Mouse (Mus musculus) MEL (cell line): ENCODE data around the gene Mum1. TPM values are rescaled to one million over a fixed set of nuclear protein-coding genes. Genes with fewer than 3 reads are reported as not detected.

Experiments used
- DNase-seq: peaks from one replicate; pipeline ENCODE4 v3.0.0; 2011; ENCODE audit warnings: low read depth, low spot score
- H3K27ac ChIP-seq: 2 replicates; pipeline ENCODE4 v1.5.1; 2012; ENCODE audit warnings: low read depth, mild to moderate bottlenecking, control low read depth, low read length, moderate library complexity; ENCODE audit not compliant: control insufficient read depth
- H3K27me3 ChIP-seq, 2 experiments: fragments of 150-350 bp in 1 of 2; sonication (generic) in 1 of 2; 2 replicates each; pipeline ENCODE4 v1.6.1; 2012; ENCODE audit warnings: low read length in 2 of 2, mild to moderate bottlenecking in 2 of 2, improper control_type of control experiment in 1 of 2, moderate library complexity in 1 of 2; ENCODE audit not compliant: insufficient read depth in 2 of 2, control insufficient read depth in 1 of 2
- H3K36me3 ChIP-seq, 2 experiments: 2 replicates each; pipeline ENCODE4 v1.6.1; 2012 to 2014; ENCODE audit warnings: low read length in 2 of 2, improper control_type of control experiment in 1 of 2, inconsistent platforms in 1 of 2, mild to moderate bottlenecking in 1 of 2; ENCODE audit not compliant: insufficient read depth in 2 of 2, control insufficient read depth in 1 of 2
- H3K4me1 ChIP-seq, 2 experiments: fragments of 150-350 bp in 1 of 2; sonication (generic) in 1 of 2; 2 replicates each; pipeline ENCODE4 v1.6.1; 2012; ENCODE audit warnings: low read length in 2 of 2, improper control_type of control experiment in 1 of 2, mild to moderate bottlenecking in 1 of 2; ENCODE audit not compliant: insufficient read depth in 2 of 2, control insufficient read depth in 1 of 2
- H3K4me3 ChIP-seq, 2 experiments: fragments of 150-350 bp in 1 of 2; sonication (generic) in 1 of 2; 2 replicates each; pipeline ENCODE4 v1.5.1; 2012; ENCODE audit warnings: low read depth in 2 of 2, low read length in 2 of 2, mild to moderate bottlenecking in 2 of 2, moderate library complexity in 2 of 2, control low read depth in 1 of 2, improper control_type of control experiment in 1 of 2; ENCODE audit not compliant: control insufficient read depth in 1 of 2, insufficient read depth in 1 of 2
- H3K79me2 ChIP-seq: 2 replicates; pipeline ENCODE4 v1.6.1; 2012; ENCODE audit warnings: mild to moderate bottlenecking, low read length, moderate library complexity; ENCODE audit not compliant: control insufficient read depth, poor library complexity, insufficient read depth
- H3K9ac ChIP-seq: 2 replicates; pipeline ENCODE4 v1.6.1; 2012; ENCODE audit warnings: low read depth, mild to moderate bottlenecking, control low read depth, low read length, moderate library complexity; ENCODE audit not compliant: control insufficient read depth, poor library complexity, severe bottlenecking
- H3K9me3 ChIP-seq: fragments of 150-350 bp; sonication (generic); replicated peaks from 2 replicates; pipeline ENCODE4 v1.6.1; 2012; ENCODE audit warnings: mild to moderate bottlenecking, low read length, improper control_type of control experiment, moderate library complexity; ENCODE audit not compliant: insufficient read depth
- BHLHE40 ChIP-seq: IDR thresholded peaks from 2 replicates; pipeline ENCODE4 v1.6.1; 2012; ENCODE audit warnings: low read depth, mild to moderate bottlenecking, inconsistent platforms, low read length, improper control_type of control experiment, borderline replicate concordance
- CHD1 ChIP-seq: IDR thresholded peaks from 2 replicates; pipeline ENCODE4 v1.6.1; 2012; ENCODE audit warnings: low read depth, mild to moderate bottlenecking, inconsistent platforms, low read length, improper control_type of control experiment
- CHD2 ChIP-seq: IDR thresholded peaks from 2 replicates; pipeline ENCODE4 v1.6.1; 2011; ENCODE audit warnings: low read length, improper control_type of control experiment
- CTCF ChIP-seq, 3 experiments: IDR thresholded peaks in 2 of 3; conservative IDR thresholded peaks in 1 of 3; 2 replicates each; pipeline ENCODE4 v1.5.1; 2011 to 2012; ENCODE audit warnings: low read length in 3 of 3, low read depth in 2 of 3, mild to moderate bottlenecking in 2 of 3, improper control_type of control experiment in 1 of 3, inconsistent platforms in 1 of 3, mixed read lengths in 1 of 3, moderate library complexity in 1 of 3; ENCODE audit not compliant: control insufficient read depth in 1 of 3, insufficient read depth in 1 of 3, poor library complexity in 1 of 3, severe bottlenecking in 1 of 3
- E2F4 ChIP-seq: IDR thresholded peaks from 2 replicates; pipeline ENCODE4 v1.6.1; 2011; ENCODE audit warnings: low read depth, low read length, improper control_type of control experiment, borderline replicate concordance
- EP300 ChIP-seq, 2 experiments: IDR thresholded peaks; 2 replicates each; pipeline ENCODE4 v1.6.1; 2011; ENCODE audit warnings: improper control_type of control experiment in 2 of 2, low read length in 2 of 2, low read depth in 1 of 2, mild to moderate bottlenecking in 1 of 2
- ETS1 ChIP-seq: IDR thresholded peaks from 2 replicates; pipeline ENCODE4 v1.6.1; 2012; ENCODE audit warnings: low read depth, mild to moderate bottlenecking, inconsistent platforms, low read length, improper control_type of control experiment, moderate library complexity
- GABPA ChIP-seq: IDR thresholded peaks from 2 replicates; pipeline ENCODE4 v1.6.1; 2012; ENCODE audit warnings: low read depth, mild to moderate bottlenecking, inconsistent platforms, low read length, improper control_type of control experiment, moderate library complexity
- GATA1 ChIP-seq: IDR thresholded peaks from 2 replicates; pipeline ENCODE4 v1.6.1; 2011; ENCODE audit warnings: low read depth, low read length, improper control_type of control experiment
- JUND ChIP-seq: IDR thresholded peaks from 2 replicates; pipeline ENCODE4 v1.6.1; 2011; ENCODE audit warnings: low read depth, mild to moderate bottlenecking, improper control_type of control experiment, low read length
- KAT2A ChIP-seq: conservative IDR thresholded peaks from 2 replicates; pipeline ENCODE4 v1.6.1; 2012; ENCODE audit warnings: low read depth, low read length, improper control_type of control experiment, inconsistent platforms
- MAFK ChIP-seq: IDR thresholded peaks from 2 replicates; pipeline ENCODE4 v1.6.1; 2011; ENCODE audit warnings: low read depth, mild to moderate bottlenecking, low read length, improper control_type of control experiment, borderline replicate concordance
- MAX ChIP-seq: IDR thresholded peaks from 2 replicates; pipeline ENCODE4 v1.6.1; 2011; ENCODE audit warnings: low read length, improper control_type of control experiment
- MAZ ChIP-seq: IDR thresholded peaks from 2 replicates; pipeline ENCODE4 v1.6.1; 2012; ENCODE audit warnings: low read depth, mild to moderate bottlenecking, inconsistent platforms, low read length, improper control_type of control experiment
- MEF2A ChIP-seq: IDR thresholded peaks from 2 replicates; pipeline ENCODE4 v1.6.1; 2014; ENCODE audit warnings: low read depth, mild to moderate bottlenecking, inconsistent platforms, low read length, improper control_type of control experiment; ENCODE audit not compliant: poor library complexity, insufficient replicate concordance, severe bottlenecking; ENCODE audit errors: extremely low read depth
- MXI1 ChIP-seq: IDR thresholded peaks from 2 replicates; pipeline ENCODE4 v1.6.1; 2011; ENCODE audit warnings: mild to moderate bottlenecking, low read depth, low read length, improper control_type of control experiment
- MYB ChIP-seq: IDR thresholded peaks from 2 replicates; pipeline ENCODE4 v1.6.1; 2011; ENCODE audit warnings: mild to moderate bottlenecking, low read depth, low read length, improper control_type of control experiment
- MYC ChIP-seq: IDR thresholded peaks from 2 replicates; pipeline ENCODE4 v1.6.1; 2011; ENCODE audit warnings: low read depth, mild to moderate bottlenecking, low read length, improper control_type of control experiment, moderate library complexity
- NELFE ChIP-seq: IDR thresholded peaks from 2 replicates; pipeline ENCODE4 v1.6.1; 2011; ENCODE audit warnings: low read depth, low read length, improper control_type of control experiment
- NRF1 ChIP-seq: IDR thresholded peaks from 2 replicates; pipeline ENCODE4 v1.6.1; 2014; ENCODE audit warnings: low read depth, mild to moderate bottlenecking, inconsistent platforms, low read length, improper control_type of control experiment, moderate library complexity; ENCODE audit not compliant: poor library complexity, insufficient read depth, severe bottlenecking
- POLR2A ChIP-seq, 2 experiments: IDR thresholded peaks; 2 replicates each; pipeline ENCODE4 v1.6.1; 2011 to 2012; ENCODE audit warnings: low read length in 2 of 2, mild to moderate bottlenecking in 2 of 2, control low read depth in 1 of 2, improper control_type of control experiment in 1 of 2, low read depth in 1 of 2, moderate library complexity in 1 of 2; ENCODE audit not compliant: control insufficient read depth in 1 of 2, insufficient read depth in 1 of 2, poor library complexity in 1 of 2
- POLR2AphosphoS2 ChIP-seq: IDR thresholded peaks from 2 replicates; pipeline ENCODE4 v1.6.1; 2011; ENCODE audit warnings: low read length, improper control_type of control experiment
- RAD21 ChIP-seq: IDR thresholded peaks from 2 replicates; pipeline ENCODE4 v1.6.1; 2011; ENCODE audit warnings: mild to moderate bottlenecking, low read depth, low read length, improper control_type of control experiment
- RCOR1 ChIP-seq: IDR thresholded peaks from 2 replicates; pipeline ENCODE4 v1.6.1; 2012; ENCODE audit warnings: low read depth, mild to moderate bottlenecking, inconsistent platforms, low read length, improper control_type of control experiment
- SIN3A ChIP-seq: IDR thresholded peaks from 2 replicates; pipeline ENCODE4 v1.6.1; 2012; ENCODE audit warnings: low read length, improper control_type of control experiment, inconsistent platforms
- SMC3 ChIP-seq: IDR thresholded peaks from 2 replicates; pipeline ENCODE4 v1.6.1; 2011; ENCODE audit warnings: low read depth, low read length, improper control_type of control experiment
- TAL1 ChIP-seq: IDR thresholded peaks from 2 replicates; pipeline ENCODE4 v1.6.1; 2012; ENCODE audit warnings: mild to moderate bottlenecking, inconsistent platforms, low read length, moderate library complexity, mixed read lengths
- TBP ChIP-seq: IDR thresholded peaks from 2 replicates; pipeline ENCODE4 v1.8.0; 2011; ENCODE audit warnings: low read depth, low read length, improper control_type of control experiment
- TCF12 ChIP-seq: IDR thresholded peaks from 2 replicates; pipeline ENCODE4 v1.6.1; 2014; ENCODE audit warnings: low read depth, mild to moderate bottlenecking, inconsistent platforms, low read length, improper control_type of control experiment, moderate library complexity
- UBTF ChIP-seq: IDR thresholded peaks from 2 replicates; pipeline ENCODE4 v1.6.1; 2012; ENCODE audit warnings: low read depth, mild to moderate bottlenecking, inconsistent platforms, low read length, improper control_type of control experiment, moderate library complexity, borderline replicate concordance; ENCODE audit not compliant: insufficient read depth
- USF1 ChIP-seq: IDR thresholded peaks from 2 replicates; pipeline ENCODE4 v1.6.1; 2014; ENCODE audit warnings: low read depth, mild to moderate bottlenecking, inconsistent platforms, low read length, improper control_type of control experiment, moderate library complexity
- USF2 ChIP-seq, 2 experiments: IDR thresholded peaks; 2 replicates each; pipeline ENCODE4 v1.6.1; 2011 to 2012; ENCODE audit warnings: improper control_type of control experiment in 2 of 2, low read length in 2 of 2, borderline replicate concordance in 1 of 2, inconsistent platforms in 1 of 2, low read depth in 1 of 2, mild to moderate bottlenecking in 1 of 2; ENCODE audit not compliant: insufficient read depth in 1 of 2
- ZC3H11A ChIP-seq: IDR thresholded peaks from 2 replicates; pipeline ENCODE4 v1.6.1; 2012; ENCODE audit warnings: low read depth, mild to moderate bottlenecking, inconsistent platforms, low read length, improper control_type of control experiment
- ZMIZ1 ChIP-seq: IDR thresholded peaks from 2 replicates; pipeline ENCODE4 v1.6.1; 2012; ENCODE audit warnings: low read depth, mild to moderate bottlenecking, inconsistent platforms, low read length, improper control_type of control experiment, moderate library complexity
- ZNF384 ChIP-seq: IDR thresholded peaks from 2 replicates; pipeline ENCODE4 v1.6.1; 2012; ENCODE audit warnings: low read depth, mild to moderate bottlenecking, inconsistent platforms, low read length, improper control_type of control experiment
- polyA plus RNA-seq, 2 experiments: library from polyadenylated mRNA; stranded (reverse) in 1 of 2; unstranded in 1 of 2; fragments of >175 nt in 1 of 2; fragments of >200 nt in 1 of 2; gene quantifications; 2 replicates each; pipeline versions ENCODE4 v1.2.1 to v1.2.4; 2012; ENCODE audit warnings: low replicate concordance in 2 of 2, low read depth in 1 of 2; ENCODE audit not compliant: insufficient read length in 2 of 2, insufficient read depth in 1 of 2, missing spikeins in 1 of 2
- total RNA-seq: library from RNA; depleted of rRNA; stranded (reverse); fragments of 300-350 nt; gene quantifications from 2 replicates; pipeline ENCODE4 v1.2.3, GENCODE M21; 2012

Mum1 gene
- total and polyA plus RNA-seq, 3 experiments: 34.0 to 55.2 (median 35.3) TPM

- peaks cover 8 to 9% of the 10 kb centered on the region in 2 experiments; a peak in 3 of 4 replicates for H3K36me3 ChIP-seq
- H3K79me2 ChIP-seq: peaks cover 19% of the 10 kb centered on the region
- peak; percentile 97 for DNase-seq
- H3K4me3 ChIP-seq: peak within 1 kb of the TSS; percentile 75 to 95
- no peaks in the 10 kb centered on the region for H3K27me3 ChIP-seq
- peak within 1 kb of the TSS; percentile 98 for H3K9ac ChIP-seq
- H3K9me3 ChIP-seq: no peaks in the 10 kb centered on the region
- H3K27ac ChIP-seq: peak within 1 kb of the TSS; percentile 88
- H3K4me1 ChIP-seq: peaks cover 0 to 22% of the 10 kb centered on the region in 2 experiments; a peak in 2 of 4 replicates
- no peak for TF ChIP-seq ZC3H11A
- TF ChIP-seq USF2 (IDR thresholded peaks at IDR 0.05; ENCODE audit: borderline replicate concordance in 1 of 2, insufficient read depth in 1 of 2, low read depth in 1 of 2, low read length in 2 of 2): no peak; a peak in 1 of 4 replicates
- TF ChIP-seq POLR2AphosphoS2: peak; percentile 98
- TF ChIP-seq POLR2A (IDR thresholded peaks at IDR 0.05; ENCODE audit: control insufficient read depth in 1 of 2, insufficient read depth in 1 of 2, low read depth in 1 of 2, low read length in 2 of 2, poor library complexity in 1 of 2): peak; percentile 94 to 98
- peak; percentile 97 for TF ChIP-seq TBP
- peak; percentile 86 for TF ChIP-seq KAT2A
- TF ChIP-seq TAL1: no peak
- TF ChIP-seq MEF2A: no peak
- no peak for TF ChIP-seq ETS1
- TF ChIP-seq SMC3: peak; percentile 27; the same call in 1 of the 2 replicates
- TF ChIP-seq NELFE: peak; percentile 99
- peak; percentile 81 for TF ChIP-seq NRF1
- no peak for TF ChIP-seq BHLHE40
- TF ChIP-seq RCOR1: no peak
- no peak for TF ChIP-seq JUND
- TF ChIP-seq ZMIZ1: peak; percentile 93
- TF ChIP-seq EP300 (IDR thresholded peaks at IDR 0.05; ENCODE audit: low read depth in 1 of 2, low read length in 2 of 2): no peak; a peak in 1 of 4 replicates
- TF ChIP-seq MYC: peak; percentile 85
- TF ChIP-seq MYB: peak; percentile 86
- TF ChIP-seq MAX: peak; percentile 84
- peak; percentile 44 for TF ChIP-seq GATA1
- TF ChIP-seq MAFK: no peak
- TF ChIP-seq MAZ: 0 out of 2 replicates have a peak, but pooled peaks have one; percentile 40
- TF ChIP-seq CHD1: 0 out of 2 replicates have a peak, but pooled peaks have one; percentile 48
- no peak for TF ChIP-seq RAD21
- TF ChIP-seq UBTF: peak; percentile 72; the same call in 1 of the 2 replicates
- TF ChIP-seq CHD2: peak; percentile 92
- TF ChIP-seq CTCF (IDR thresholded peaks at IDR 0.05 in 2 of 3, conservative IDR thresholded peaks at IDR 0.05 in 1 of 3; ENCODE audit: control insufficient read depth in 1 of 3, insufficient read depth in 1 of 3, low read depth in 2 of 3, low read length in 3 of 3, poor library complexity in 1 of 3, severe bottlenecking in 1 of 3): peak; percentile 21 to 88 (median 85); a peak in 5 of 6 replicates
- TF ChIP-seq ZNF384: no peak
- TF ChIP-seq MXI1: peak; percentile 51
- TF ChIP-seq SIN3A: peak; percentile 80
- TF ChIP-seq E2F4: no peak
- no peak; the same call in 1 of the 2 replicates for TF ChIP-seq GABPA
- peak; percentile 93 for TF ChIP-seq TCF12
- no peak for TF ChIP-seq USF1
Measured at GRCm38 (mm10) chr10:80292251-80293146, 66.3 kb downstream of the Mum1 start, which contains the start of gene Rps15. TSS of gene Rps15 (plus strand) at chr10:80292453.
